Comparison of ENCODE assay signal across 23 mouse cellular contexts in genomic region chr10:96427407-96427806, GRCm38 (mm10).
"Had no signal": no experiment of that assay in that cellular context is flagged by ENCODE, and none has a peak within 500 bp of the region (broad histone marks: within the 10 kb centered on the region; RNA-seq: fewer than 3 reads in every experiment).

No protein-coding gene starts in this region.

- H3K9me3 ChIP-seq: heart, embryonic 10.5 days; heart, embryonic 12.5 days; hindbrain, embryonic 13.5 days; hindbrain, embryonic 15.5 days; kidney, embryonic 15.5 days; liver, embryonic 13.5 days had no signal

- H3K9ac ChIP-seq: forebrain, postnatal 0 days; heart, embryonic 12.5 days; hindbrain, embryonic 13.5 days; hindbrain, embryonic 15.5 days; kidney, embryonic 15.5 days; liver, embryonic 13.5 days had no signal

- H3K4me3 ChIP-seq: heart, embryonic 10.5 days; heart, embryonic 12.5 days; hindbrain, embryonic 13.5 days; hindbrain, embryonic 15.5 days; kidney, embryonic 15.5 days; left cerebral cortex, adult 2 months; liver, embryonic 13.5 days had no signal

- H3K27ac ChIP-seq: heart, embryonic 10.5 days; hindbrain, embryonic 13.5 days; hindbrain, embryonic 15.5 days; hindbrain, postnatal 0 days; kidney, embryonic 15.5 days; kidney, postnatal 0 days; left cerebral cortex, adult 2 months; liver, embryonic 13.5 days had no signal

- DNase-seq: forebrain, postnatal 0 days; gastrocnemius, postnatal 14 days; gastrocnemius, postnatal 36 days; heart, adult 18-20 months; heart, postnatal 10 days; heart, postnatal 36 days; kidney, adult 11 months; kidney, adult 2 months; kidney, adult 9 months; kidney, postnatal 14 days; kidney, postnatal 36 days; liver; liver, embryonic 13.5 days had no signal

- H3K27me3 ChIP-seq: heart, embryonic 12.5 days; hindbrain, embryonic 13.5 days; hindbrain, embryonic 15.5 days; kidney, embryonic 15.5 days; liver, embryonic 13.5 days had no signal

- H3K4me1 ChIP-seq: heart, embryonic 10.5 days; heart, embryonic 12.5 days; hindbrain, embryonic 13.5 days; hindbrain, embryonic 15.5 days; kidney, embryonic 15.5 days; liver, embryonic 13.5 days had no signal

- H3K4me2 ChIP-seq: heart, embryonic 12.5 days; hindbrain, embryonic 13.5 days; hindbrain, embryonic 15.5 days; kidney, embryonic 15.5 days; liver, embryonic 11.5 days; liver, embryonic 13.5 days had no signal

- ATAC-seq: forebrain, postnatal 0 days; hindbrain, postnatal 0 days; intestine, embryonic 16.5 days had no signal

- H3K36me3 ChIP-seq: heart, embryonic 10.5 days; heart, embryonic 12.5 days; hindbrain, embryonic 13.5 days; hindbrain, embryonic 15.5 days; kidney, embryonic 15.5 days; liver, embryonic 13.5 days had no signal
